Mouse (Mus musculus) Muller cell, postnatal 12 days (primary cell): ENCODE results near the gene Atrip.
A peak's percentile ranks its signal among the peaks of the same experiment; 100 is the strongest.

ENCODE experiments used
- DNase-seq: peaks from one replicate; pipeline ENCODE4 v3.0.0-alpha.2; 2015; ENCODE audit errors: inconsistent ontology term

Atrip gene

DNA sequence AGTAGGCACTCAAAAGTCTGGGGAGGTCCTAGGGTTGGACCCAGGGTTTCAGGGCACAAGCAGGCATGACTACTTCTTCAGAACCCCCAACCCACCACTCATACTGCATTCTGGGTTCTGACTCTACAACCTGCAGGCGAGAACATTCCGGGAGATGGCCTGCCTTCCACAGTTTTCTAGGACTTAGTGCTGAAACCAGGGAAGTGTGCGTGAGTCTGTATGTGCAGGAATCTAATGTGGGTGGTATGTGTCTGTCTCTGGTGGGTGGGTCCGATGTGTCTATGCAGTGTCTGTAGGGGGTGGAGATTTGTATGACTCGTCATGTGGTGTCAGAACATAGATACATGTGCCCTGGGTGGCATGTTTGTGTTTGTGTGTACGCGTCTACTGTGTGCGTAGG, 24.4 kb upstream of the Atrip start:
- peak; percentile 51 for DNase-seq

DNA sequence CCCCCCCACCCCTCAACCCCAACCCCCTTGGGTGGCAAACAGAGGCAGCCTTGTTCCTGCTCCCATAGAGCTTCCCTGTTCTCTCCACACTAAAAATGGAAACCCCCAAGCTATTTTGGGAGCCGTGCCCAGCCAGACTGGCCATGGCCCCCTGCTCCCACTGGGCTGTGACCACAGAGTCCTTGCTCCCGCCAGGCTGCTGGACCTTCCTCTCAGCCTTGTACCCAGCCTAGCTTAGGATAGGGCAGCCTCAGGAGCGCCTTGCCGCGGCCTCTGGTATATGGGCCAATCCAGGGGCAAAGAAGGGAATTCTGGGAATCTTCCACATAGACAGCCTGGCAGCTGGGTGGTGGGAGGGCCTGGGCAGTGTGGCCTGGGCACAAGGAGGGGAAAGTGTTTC, 23.9 kb upstream of the Atrip start:
- peak; percentile 94 for DNase-seq

DNA sequence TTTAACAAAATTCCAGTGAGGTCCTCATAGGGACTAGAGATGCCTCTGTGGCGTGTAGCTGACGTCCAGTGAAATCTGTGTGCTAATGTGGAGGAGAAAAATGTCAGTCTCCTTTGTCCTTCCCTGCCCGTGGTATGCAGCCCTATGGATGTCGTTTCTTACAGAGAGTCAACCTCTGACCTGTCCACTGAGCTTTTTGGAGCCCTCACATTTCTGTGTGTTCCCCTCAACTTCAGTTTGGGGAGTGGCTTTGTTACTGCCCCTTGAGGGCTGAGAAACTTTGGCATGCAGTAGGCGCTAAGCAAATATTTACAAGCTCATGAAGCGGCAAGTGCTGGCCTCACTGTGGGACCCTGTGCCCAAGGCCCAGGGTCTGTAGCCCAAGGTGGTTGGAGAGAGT, 23.4 kb upstream of the Atrip start:
- DNase-seq: peak; percentile 73

DNA sequence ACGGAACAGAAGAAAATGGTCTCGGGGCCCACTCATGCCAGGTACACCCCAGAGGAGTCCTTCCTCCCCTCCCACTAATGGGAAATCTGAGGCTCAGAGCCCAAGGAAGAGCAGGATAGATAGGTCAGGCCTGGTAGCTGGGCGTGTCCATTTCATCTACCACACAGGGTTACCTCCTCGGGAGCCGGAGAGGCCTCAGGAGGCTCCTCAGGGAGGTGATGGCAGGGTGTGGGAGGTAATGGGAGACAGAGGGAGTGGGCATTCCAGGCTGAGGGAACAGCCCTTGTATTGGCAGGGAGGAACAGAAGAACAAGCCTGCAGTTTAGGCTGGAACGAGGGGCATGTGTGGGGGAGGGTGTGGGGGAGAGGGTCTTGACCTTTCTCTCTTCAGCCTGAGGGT, 22.9 kb upstream of the Atrip start:
- peak; percentile 47 for DNase-seq

DNA sequence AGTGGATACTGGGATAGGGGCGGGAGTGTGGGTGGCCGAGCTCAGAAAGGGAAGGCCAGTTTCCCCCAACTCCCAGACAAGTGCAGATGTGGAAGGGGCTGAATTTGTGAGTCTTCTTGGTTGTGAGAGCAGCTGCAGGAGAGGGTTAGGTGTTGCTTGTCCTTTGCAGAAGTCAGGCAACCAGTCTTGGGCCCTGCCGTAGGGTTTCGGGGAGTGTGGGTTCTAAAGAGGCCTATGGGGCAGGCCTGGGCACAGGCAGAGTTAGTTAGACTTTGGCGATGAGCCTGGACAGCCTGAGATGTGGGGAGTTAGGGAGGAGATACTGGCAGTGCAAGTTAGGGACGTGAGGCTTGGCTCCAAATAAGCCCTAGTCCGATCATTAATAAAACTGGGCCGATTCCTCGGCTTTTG, 22.3 kb upstream of the Atrip start:
- DNase-seq: peak; percentile 54

DNA sequence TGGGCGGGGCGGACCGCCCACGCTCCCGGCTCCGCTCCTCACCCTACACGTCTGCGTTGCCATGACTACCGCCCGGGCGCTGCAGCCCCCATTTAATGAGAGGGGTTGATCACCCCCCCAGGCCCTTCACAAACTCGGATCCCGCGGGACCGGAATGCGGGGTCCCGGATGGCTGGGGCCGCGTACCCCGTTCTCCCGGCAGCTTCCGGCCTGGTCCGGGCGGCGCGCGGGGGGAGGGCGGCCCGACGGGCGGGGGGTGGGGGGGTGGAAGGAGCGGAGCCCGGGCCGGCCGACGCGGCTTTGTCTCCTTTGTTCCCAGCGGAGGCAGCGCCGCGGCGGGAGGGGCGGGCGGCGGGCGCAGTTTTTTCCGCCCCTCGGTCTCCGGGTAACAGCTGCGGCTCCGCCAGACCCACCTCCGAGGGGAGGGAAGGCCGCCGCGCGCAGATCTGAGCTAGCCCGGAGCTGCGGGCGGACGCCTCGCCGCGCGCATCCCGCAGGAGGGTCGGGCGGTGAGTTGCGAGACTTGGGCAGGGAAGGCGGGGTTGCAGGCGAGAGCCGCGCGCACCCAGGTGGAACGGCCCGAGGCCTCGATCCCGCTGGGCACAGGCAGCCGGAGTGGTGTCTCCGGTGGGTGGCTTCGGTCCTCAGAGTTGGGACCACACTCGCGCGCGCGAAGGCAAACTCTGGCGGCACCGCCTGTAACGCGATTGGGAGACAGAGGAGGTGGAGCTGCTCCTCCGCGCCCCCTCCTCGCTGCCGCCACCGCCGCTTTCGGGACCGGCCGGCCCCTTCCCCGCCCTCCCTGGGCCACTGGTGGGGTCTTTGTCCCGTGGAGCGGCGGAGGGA, 21.4 kb upstream of the Atrip start, which contains the start of gene Plxnb1:
Gene Plxnb1, plus strand, starts transcription at position 253 of the 846 bp plus-strand sequence.
- peak; percentile 89 for DNase-seq

DNA sequence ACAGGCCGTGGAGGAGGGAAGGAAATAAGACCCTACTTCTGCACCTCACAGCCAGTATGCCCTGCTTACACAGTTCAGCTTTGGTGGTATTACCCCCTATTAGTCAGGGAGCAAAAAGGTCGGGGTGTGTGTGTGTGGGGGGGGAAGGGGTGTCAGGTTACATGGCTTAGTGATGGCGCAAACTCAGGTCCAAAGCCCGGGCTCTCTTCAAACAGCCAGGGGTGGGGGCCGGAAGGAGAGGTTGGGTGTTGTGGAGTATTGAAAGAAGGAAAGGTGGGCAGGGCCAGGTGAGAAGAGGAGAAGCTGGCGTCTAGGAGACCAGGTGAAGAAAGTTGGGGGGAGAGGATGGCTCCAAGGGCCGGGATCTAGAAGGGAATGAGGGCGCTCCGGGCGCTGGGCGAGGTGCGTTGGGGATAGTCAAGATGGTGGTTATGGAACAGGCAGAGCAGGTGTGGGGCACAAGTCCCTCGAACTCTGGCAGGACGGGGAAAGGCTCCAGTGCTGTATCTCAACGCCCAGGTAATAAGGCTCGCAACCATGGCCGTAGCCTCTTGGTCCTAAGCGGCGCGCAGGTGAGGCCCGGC, 20.7 kb upstream of the Atrip start:
- DNase-seq: peak; percentile 57

DNA sequence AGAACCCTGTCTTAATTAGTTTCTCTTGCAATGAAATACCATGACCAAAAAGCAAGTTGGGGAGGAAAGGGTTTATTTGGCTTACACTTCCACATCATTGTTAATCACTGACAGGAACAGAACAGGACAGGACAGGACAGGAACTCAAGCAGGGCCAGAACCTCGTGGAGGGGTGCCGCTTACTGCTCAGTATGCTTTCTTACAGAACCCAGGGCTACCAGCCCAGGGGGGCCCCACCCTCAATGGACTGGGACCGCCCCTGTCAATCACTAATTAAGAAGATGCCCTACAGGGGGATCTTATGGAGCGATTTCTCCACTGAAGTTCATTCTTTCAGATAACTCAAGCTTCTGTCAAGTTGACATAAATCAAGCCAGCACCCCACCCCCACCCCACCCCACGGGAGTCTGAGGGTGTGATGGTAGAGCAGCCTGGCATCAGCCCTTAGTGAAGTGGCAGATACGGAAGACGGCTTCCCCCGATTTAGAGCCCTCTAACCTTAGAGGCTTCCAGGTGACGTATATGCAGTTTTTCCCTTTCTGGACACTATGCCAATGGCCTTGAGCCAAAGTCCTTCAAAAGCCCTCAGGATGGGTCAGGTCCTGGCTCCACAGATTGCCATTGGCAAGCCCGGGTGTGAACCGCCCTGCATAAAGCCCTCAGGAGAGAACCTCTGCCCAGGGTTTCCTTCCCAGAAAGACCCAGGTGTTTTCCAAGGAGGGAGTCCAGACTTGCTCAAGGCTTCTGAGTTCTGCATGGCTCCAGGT, 20.0 kb upstream of the Atrip start:
- no peak for DNase-seq

DNA sequence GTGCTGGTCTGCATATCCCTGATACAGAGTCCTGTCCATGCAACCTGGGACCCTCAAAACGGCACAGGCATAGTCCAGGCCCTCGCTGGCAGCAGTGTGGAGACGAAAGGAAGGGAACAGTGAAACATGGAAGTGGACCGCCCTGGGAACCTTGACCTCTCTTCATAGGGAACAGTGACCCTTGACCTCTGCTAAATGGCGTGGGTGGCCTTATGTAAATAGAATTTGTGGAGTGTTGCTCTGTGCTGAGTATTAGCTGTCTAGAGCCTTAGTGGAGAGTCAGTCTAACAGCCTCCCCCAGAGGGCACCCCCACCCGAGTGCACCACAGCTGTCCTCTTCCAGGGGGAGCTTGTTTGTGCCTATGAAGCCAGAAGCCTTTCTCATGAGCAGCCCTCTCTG, 18.9 kb upstream of the Atrip start:
- DNase-seq: no peak

DNA sequence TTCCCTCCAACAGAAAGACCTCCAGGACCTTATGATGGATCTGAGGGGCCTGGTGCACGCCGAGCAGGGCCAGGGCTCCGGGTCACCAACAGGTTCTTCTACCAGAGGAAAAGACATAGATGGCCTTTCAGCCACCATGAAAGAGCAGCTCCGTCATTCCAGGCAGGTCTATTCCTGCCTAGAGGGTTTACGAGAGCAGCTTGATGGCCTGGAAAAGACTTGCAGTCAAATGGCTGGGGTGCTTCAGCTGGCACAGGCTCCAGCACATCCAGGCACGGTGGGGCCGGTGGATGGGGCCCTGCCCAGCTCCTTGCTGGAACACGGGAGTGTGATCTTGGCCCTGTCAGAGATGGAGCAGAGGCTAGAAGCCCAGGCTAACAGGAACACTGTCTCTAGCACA, 17.9 kb upstream of the Atrip start:
- DNase-seq: no peak

DNA sequence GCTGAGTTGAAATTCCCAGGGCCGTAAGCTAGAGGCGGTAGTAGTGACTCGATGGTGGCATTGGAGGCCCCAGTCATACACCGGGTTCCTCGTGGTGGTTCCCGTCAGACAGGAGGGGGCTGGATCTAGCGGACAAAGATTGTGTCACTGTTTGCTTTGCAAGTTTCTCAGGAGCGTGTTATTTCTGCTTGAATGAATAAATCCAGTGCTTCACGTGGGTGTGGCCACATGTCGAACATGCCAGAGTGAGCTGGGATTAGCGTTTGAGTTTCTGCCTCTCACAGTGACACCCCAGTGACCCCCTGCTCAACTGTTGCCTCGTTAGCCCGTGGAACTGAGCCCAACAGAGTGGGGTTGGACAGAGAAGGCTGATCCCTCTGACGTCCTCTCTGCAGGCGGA, 16.5 kb upstream of the Atrip start:
- DNase-seq: peak; percentile 71

DNA sequence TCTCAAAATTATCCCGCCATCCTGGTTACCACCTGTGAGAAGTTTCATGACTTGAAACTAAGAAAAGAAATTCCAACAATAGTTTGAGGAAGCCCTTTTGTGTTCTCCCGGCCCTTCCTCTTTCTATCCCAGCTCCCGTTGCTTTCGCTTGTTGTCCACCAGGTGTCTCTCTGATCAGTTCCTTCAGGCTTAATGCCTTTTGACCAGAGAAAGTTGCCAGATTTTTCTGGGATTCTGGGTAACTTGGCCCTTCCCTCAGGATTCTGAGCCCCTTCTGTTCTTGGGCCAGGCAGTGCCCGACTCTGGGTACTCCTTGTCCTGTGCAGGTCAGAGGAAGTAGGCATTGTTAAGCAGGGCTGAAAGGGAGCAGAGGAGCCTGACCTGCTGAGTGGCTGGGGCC, 14.1 kb upstream of the Atrip start:
- DNase-seq: peak; percentile 46

DNA sequence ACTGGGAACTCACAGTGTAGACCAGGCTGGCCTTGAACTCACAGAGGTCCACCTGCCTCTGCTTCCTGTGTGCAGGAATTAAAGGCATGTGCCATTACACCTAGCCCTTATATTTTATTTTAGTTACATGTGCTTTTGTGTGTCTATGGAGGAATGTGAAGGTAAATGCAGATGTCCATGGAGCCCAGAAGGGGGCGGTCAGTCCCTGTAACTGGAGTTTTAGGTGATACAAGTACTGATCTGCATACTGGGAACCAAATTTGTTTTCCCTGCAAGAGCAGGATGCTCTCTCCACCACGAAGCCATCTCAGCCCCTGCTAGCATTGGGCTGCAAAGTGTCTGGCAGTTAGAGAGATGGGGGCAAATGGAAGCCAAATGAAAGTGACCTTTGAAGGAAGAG, 11.0 kb upstream of the Atrip start:
- DNase-seq: peak; percentile 61

DNA sequence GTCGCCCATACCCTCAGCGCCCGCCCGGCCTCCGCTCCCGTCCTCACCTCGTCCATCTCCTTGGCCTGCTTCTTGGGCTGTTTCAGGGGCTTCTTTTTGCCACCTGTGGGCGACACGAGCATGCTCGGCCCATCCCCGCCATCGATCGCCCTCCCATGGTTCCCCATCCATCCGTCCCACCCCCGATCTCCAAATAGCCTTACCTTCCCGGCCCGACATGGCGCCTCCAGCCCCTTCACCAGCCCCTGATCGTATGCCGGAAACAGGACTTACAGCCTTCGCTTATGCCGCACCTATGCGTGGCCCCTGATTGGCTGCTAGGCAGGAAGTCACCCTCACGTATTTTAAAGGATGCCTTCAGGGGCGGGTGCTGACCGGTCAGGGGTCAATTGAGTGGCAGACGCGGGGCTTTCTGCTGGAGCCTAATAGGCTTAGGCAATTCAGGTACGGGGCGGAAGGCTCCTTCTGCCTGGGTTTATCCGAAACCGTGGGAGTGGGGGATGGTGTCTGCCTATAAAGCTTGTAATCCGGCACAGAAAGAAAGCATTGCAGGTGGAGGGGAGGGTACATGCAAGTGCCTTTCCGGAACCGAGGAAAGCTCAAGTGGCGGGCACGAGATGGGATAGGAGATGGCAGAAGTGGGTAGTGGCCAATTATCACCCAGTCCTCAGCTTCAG, 8.3 kb upstream of the Atrip start, which contains the start of the genes Ccdc51 and Tma7:
Gene Ccdc51, plus strand, starts transcription at position 370 of the 677 bp plus-strand sequence.
Gene Tma7, minus strand, starts transcription at position 464 of the 677 bp plus-strand sequence.
- DNase-seq: peak; percentile 88

DNA sequence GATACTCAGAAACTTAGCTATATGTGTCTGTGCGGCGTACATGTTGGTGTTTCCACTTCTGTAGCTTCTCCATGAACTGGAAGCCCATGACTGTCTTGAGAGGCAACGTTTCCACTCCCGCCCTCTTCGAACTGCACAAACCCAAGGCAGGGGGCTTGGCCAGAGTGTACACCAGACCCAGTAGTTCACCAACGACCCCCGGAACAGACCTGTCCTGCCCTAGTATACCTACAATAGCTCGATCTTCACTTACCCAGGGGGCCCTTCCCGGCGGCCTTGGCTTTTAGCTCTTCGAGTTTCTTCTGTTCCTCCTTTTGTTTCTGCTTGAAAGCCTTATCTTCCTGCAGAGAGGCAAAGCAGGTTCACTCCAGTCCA, 7.8 kb upstream of the Atrip start:
- DNase-seq: no peak

DNA sequence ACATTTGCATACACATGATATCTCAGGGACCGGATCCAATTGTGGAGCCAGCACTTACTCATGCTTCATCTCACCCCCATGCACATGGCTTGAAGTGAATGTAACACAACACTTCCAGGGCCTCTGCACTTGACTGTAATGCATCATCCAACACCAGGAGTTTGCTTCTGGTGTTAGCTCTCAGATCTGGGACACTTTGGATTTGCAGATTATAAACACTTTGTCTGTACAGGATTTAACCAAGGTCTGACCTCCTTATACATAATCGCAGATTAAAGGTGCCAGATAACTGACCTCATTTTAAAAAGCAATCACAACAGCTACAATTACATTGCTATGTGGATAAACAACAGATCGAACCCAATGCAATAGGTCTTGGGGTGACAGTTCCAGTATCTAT, 6.6 kb upstream of the Atrip start:
- no peak for DNase-seq

DNA sequence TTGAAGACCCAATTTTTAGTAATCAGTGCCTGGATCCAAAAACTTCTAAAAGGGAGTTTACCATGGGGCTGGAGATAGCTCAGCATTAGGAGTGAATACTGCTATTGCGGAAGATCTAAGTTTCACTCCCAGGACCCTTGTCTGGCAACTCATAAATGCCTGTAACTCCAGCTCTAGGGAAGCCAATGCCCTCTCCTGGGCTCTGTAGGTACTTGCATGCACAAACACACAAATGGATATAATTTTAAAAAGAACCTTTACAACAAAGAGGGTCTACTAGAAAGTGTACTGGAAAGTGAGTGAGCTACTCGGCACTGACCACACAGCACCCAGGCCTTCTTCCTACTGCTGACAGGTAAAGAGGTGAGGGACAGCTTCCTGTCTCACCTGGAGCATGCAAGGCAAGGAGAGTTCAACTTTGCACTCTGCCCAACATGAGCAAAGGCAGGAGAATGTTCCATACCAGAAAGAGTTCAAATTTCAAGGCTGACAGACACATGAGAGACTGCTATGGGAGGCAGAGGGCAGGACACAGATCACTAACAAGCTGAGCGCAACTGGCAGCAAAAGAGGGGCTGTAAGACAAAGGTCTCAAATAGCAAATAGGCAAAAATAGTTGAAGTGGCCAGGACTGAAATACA, 5.7 kb downstream of the Atrip start:
- DNase-seq: no peak

DNA sequence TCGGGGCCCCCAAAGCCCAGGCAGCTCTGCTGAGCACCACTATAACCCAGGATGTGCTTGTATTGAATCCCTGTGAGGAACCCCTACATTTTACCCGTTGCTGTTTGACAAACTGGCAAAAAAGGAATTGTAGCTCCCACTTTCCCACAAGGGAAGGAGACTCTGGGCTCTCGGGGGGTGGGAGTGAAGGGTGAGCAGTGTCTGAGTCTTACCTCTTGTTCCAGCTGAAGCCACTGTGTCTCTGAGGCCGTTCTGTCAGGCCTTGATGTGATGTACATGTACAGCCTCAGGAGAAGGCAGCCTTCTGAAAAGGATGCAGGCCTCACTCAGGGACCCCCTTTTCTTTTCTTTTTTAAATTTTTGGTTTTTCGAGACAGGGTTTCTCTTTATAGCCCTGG, 13.0 kb downstream of the Atrip start:
- no peak for DNase-seq

DNA sequence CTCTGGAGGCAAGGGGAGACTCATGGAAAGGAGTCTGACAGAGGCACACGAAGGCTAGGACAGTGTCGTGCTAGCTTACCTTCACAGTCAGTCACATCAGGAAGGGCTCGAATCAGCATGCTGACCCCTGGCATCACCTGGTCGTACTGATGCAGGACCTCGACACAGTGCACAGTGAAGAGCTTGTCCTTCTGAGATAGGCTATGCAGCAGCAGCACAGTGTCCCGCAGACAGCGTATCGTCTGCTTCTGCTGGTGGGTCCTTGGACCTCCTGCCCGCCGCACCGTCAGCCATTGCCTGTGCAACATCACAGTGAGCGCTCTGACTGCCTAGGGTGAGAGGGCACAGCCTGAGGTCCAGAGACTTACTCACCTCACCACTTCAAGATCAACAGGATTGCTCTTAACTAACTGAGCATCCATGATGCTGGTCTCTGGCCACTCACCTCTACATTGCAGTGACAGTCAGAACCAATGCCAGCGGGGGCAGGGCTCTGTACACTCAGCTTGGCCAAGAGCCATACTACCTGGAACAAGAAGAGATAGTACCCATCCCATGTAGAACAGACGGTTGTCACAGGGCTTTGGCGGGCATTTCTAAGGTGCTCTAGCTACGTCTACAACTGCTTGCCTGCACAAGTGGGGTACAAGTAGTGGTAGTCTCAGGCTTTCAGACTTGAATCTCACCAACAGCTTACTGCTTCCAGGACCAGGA, 13.6 kb downstream of the Atrip start:
- no peak for DNase-seq

DNA sequence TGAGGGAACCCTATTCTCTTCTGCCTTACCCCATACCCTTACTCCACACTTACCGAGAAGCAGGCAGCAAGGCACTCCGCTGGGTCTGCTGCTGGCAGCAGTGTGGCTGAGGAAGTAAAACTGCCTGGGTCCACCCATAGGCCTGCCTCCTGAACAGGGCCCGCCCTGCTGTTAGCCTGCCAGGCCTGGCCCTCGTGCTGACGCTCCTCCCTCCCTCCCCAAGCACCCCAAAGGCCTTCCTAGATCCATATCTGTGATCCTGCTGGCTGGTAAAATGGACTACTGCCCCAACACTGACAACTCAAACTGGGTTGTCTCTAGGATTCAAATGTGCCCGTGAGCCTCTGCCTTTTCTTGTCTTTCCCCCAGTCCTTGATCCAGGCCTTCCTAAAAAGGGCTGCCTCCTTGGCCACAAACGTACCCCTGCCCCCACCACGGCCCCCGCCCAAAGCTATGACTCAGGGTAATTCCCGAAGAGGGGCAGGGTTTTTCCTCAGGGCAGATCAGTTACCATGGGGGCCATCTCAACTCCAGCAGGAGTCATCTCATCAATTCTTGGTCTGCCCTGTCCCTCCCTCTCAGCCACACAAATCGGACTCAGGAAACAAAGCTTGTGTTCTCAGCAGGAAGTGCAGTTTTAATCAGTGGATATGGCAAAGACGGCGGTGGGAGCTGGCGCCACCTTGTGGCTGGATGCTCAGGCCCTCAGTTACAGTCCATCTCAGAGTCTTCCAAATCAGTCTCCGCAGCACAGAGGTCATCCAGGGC, 14.6 kb downstream of the Atrip start, which contains the start of gene Trex1:
Gene Trex1, minus strand, starts transcription at position 599 of the 768 bp plus-strand sequence.
- DNase-seq: peak; percentile 91
